Mouse (Mus musculus) left cerebral cortex, adult 9 months (tissue): ENCODE data around the gene Sfrp5.

Experiments
- DNase-seq, 2 experiments: peaks; one replicate each; pipeline ENCODE4 v3.0.0; 2022; ENCODE audit warnings: low spot score in 2 of 2

The Sfrp5 gene

GRCm38 (mm10) chr19:42201696-42202381, at the start of gene Sfrp5:
Sfrp5 (minus strand) TSS chr19:42202252.
- no peak for DNase-seq

DNA sequence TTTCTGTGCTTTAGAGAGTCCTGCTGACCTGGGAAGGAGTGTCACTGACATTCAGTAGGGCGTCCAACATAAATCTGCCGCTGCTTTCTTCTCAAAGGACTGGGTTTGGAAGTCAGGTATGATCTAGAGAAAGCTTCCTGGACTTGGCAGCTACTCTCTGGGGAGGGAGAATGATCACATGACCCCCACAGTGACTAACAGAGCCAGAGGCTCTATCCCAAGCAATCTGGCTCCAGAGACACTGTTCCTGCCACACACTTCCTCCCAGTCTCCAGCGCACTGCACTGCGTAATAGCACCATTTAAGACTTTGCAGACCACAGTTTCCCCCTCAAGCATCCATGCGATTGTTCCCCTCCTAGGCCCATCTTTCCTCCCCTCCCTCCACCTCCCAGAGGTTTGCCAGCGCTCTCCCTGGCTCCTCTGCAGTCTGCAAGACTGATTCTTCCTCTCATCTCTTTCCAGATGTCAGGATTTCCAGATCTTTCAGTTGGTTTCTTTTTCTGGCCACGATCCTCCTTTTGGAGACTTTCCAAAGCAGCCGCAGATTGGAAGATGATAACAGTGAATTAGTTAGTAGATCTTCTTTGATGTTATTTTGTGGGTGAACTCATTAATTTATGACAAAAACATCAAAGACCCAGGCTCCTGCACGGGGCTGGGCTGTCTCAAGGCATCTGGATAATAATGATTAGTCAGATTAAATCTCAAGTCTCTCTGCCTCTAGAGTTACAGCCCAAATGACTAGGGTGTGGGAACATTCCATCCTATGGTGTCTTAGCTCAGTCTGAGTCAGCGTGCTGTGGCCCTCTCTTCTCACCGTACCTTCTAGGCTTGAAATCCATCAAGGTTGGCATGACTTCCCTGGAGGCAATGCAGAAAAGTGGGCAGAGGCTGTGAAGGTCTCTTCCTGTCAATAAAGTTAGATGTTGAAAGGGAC, 48.2 kb upstream of the Sfrp5 start:
- no peak for DNase-seq

DNA sequence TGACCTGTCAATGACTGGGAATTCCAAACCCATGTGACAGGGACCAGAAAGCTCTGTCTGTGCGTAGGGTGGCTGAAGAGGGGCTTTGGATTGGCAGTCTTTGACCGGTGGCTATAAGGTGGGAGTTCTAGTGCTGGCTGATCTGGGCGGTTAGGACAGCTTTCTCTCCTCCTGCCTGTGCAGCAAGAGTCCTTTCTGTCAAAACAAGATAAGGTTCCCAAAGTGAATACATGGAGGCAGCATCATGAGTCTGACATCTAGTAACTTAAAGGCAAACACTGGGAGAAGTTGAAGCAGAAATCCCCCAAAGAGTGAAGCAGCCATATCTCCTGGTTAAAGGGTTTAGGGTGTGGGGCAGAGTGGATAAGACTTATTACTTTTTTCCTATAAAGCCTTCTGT, 45.5 kb upstream of the Sfrp5 start, which contains the start of gene Golga7b:
Gene Golga7b, plus strand, starts transcription at position 56 of the 400 bp plus-strand sequence.
- no peak for DNase-seq

- no peak for DNase-seq
Observed at GRCm38 (mm10) chr19:42246626-42247025, 44.6 kb upstream of the Sfrp5 start.

GRCm38 (mm10) chr19:42243401-42243800, 41.3 kb upstream of the Sfrp5 start:
- DNase-seq: no peak

DNA sequence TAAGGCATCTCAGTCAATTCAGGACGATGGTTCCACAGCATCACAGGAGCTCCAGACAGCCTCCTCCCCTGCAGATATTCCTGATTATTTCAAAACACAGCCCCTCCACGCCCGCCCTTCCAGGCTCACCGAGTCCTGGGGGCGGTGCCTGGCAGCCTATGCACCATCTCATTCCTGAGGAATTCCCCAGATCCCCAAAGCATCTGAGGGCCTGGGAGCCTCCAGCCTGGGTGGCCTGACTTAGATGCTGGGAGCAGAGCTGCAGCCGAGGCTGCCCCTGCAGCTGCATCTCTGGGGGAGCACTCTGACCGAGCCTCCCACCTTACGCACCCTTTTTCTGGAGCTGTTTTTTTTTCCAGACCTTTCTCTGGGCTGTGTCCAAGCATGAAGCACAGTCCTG, 38.8 kb upstream of the Sfrp5 start:
- DNase-seq: no peak

- peak in 1 of 2 experiments; percentile 34 for DNase-seq
Observed at GRCm38 (mm10) chr19:42238341-42238715, 36.3 kb upstream of the Sfrp5 start.

DNA sequence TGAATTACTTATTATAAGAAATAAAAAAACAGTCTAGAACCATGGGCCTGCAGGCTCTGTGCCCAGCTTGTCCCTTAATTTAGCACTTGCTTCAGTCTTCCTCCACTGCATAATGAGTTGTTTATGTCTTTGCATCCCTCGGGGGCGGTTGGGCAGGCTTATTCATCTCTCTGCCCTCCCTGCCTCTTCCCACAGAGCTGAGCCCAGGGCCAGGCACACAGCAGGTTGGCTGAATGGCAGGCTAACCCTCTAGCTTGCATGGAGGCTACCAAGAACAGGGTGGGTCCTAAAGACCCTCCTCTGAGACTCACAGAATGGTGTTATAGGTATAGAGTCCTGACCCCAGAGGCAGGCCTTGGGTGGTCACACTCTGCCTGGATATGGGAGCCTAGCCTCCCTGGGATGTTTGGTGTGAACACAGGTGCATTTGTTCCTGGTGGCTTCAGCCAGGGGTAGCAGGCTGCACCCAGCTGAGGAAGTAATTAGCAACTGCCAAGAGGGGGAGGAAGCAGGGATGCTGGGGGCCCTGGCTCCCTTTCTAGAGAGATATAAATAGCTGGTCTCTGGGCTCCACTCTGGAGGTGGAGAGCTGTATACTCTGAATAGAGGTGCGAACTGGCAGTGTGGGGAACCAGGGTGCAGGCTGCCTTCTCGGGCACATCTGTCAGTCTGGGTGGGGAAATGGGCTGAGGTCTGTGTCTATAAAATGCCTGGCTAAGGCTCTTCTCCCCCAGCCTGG, 35.7 kb upstream of the Sfrp5 start:
- peak in 1 of 2 experiments; percentile 71 for DNase-seq

DNA sequence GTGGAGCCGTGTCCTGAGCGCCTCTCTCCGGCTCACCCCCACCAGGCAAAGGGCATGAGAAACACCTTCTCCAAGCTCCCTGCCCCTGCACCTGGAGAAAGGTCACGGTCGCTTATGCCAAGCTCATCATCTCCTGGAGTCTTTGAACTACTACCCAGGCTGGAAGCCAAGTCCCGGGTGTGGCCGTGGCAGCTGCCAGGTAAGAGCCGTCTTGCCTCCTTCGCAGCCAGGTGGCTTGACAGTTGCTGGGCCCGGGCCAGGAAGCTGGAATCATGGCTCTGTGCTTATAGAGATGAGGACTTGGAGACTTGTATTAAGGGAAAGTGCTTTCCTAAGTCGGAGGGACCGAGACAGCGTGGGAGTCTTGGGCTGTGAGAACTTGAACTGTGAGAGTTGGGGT, 28.9 kb upstream of the Sfrp5 start:
- no peak for DNase-seq

GRCm38 (mm10) chr19:42230288-42230568, 28.2 kb upstream of the Sfrp5 start:
- DNase-seq: no peak

DNA sequence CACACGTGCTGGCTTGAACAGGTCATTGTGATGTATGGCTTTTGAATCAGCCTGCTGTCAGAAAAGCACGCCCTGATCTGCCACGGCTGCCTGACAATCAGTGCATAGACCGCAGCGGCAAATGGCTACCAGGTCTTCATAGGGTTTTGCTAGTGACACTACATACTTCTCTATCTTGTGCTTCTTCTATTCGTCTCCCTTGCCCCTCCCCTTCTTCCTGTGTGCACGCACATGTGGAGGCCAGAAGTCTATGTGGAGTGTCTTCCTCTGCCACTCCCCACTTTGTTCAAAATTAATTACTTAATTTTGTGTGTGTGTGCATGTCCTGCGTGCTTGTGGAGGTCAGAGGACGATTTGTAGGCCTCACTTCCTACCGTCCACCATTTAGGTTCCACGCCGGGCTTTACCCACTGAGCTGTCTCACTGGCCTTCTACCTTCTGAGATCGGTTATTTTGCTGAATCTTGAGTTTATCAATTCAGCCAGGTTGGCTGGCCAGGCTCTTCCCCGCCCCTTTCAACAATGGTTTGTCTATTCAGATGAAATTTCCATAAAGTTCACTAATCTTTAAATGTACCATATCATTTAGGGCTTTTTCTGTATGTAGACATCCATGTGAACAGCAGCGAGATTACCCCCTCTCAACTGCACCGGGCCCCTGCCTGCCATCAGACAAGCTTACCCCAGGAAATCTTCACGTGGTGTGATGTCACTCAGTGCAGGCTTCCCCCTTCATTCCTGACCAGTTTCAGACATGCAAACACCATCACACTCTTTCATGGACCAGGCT, 27.6 kb upstream of the Sfrp5 start:
- DNase-seq: no peak

DNA sequence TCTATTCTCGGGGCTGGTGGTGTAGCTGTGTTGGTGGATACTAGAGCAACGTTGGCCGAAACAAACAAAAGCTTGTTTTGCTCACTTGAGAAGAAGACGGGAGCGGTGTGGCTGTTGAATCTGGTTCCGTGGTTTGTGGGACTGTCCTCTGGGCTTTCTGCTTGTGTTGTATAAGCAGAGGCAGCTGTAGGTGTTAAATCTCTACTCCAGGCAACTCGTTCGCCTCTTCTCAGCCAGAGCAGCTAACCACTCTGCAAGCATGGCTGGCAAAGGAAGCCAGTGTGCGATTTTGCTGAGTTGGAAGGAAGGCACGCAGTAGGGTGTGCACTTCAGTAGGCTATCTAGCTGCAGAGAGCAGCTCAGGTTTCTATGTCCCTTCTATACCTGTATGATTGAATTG, 24.4 kb upstream of the Sfrp5 start:
- DNase-seq: peak in 1 of 2 experiments; percentile 45

- DNase-seq: peak in 1 of 2 experiments; percentile 46
Observed at GRCm38 (mm10) chr19:42217374-42217763, 15.3 kb upstream of the Sfrp5 start.

DNA sequence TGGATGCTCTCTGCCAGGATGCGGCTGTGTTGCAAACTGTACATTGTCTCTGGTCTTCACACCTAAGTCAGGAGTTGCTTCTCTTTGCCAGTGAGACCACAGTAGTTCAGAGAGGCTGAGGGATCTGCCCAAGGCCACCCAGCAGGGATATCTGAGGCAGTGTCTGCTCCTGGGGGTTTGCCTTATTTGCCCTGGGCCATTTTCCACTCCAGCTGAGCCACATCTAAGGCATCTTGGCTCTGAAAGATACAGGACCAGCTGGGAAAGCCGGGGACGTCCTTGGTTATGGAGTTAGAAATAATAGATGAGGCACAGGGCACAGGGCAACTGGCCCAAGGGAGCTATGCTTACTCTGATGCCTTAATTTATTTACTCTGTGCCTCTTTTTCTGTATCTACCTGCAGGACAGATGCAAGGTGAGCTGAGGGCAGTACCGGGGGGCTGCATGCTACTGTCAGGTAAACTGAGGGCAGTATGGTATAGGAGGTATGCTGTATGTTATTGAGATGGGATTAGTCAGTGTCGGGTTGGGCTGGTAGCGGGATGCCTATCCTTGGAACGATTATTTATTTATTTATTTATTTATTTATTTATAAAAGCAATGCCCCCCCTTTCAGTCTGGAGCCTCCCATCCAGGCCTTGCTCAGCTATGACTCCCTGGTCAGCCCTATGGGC, 14.8 kb upstream of the Sfrp5 start:
- DNase-seq: no peak

DNA sequence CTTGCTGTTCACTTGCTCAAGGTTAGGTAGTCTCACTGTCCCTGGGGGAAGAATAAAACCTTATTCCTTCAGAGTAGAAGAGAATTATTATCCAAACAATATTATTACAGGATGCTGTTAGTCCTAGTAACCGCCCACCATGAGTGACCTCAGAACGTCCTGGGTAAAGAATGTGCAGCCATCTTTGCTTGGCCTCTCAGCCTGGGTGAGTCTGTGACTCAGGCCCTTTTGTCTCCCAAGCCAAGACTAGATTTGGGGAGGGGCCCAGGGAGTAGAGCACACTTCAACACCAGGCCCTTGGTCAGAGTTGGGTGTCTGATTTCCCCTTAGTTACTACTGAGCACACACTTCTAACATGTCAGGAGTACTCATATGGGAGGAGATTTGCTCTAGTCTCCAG, 12.5 kb upstream of the Sfrp5 start:
- no peak for DNase-seq

- no peak for DNase-seq
Observed at GRCm38 (mm10) chr19:42211936-42212335, 9.9 kb upstream of the Sfrp5 start.

GRCm38 (mm10) chr19:42209976-42210375, 7.9 kb upstream of the Sfrp5 start:
- DNase-seq: no peak

DNA sequence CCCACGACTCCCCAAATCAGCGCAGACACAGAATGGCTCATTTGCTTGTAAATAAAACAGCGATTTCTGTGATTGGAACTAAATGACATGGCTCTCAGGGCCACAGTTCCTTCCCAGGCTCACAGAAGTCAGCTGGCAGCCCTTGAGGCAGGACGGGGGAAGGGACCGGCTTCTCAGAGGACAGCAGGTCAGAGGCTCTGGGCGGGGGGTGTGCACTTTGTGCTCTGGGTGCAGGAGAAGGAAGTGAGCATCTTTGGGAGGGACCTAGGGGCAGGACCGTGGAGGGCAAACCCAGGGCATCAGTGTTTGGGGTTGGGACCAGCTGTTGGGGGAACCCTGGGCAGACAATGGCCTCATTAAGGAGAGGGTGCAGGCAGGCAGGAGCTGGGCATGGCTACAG, 7.4 kb upstream of the Sfrp5 start:
- DNase-seq: no peak

- no peak for DNase-seq
Observed at GRCm38 (mm10) chr19:42205201-42205600, 3.1 kb upstream of the Sfrp5 start.

DNA sequence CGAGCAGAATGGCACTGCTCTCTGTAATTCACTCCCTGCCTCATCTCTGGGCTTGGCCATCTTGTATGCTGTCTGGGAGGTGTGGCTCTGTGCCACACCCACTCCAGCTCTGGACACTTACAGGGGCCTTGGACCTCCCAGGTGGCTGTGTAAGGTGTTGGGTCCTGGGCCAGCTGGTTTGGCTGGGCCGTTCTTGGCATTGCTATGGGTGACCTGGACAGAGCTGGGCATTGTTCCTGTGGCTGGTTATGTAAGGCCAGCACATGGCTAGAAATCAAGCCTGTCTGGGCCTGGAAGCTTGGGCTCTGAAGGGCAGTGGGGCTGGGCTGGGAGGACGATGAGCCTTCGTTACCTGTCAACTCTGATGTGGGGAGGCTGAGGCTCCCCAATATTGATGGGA, 2.3 kb upstream of the Sfrp5 start:
- DNase-seq: no peak

- no peak for DNase-seq
Observed at GRCm38 (mm10) chr19:42202467-42202866, 415 bp upstream of the Sfrp5 start.
